In genomic region chr12:45977691-45978414, GRCm38 (mm10) we compare ENCODE assay signal across 18 mouse cellular contexts.
"Had no signal": no experiment of that assay in that cellular context is flagged by ENCODE, and none has a peak within 500 bp of the region (broad histone marks: within the 10 kb centered on the region; RNA-seq: fewer than 3 reads in every experiment).

No protein-coding gene starts in this region.

- H3K27me3 ChIP-seq: limb, embryonic 15.5 days; neural tube, embryonic 13.5 days; stomach, embryonic 15.5 days had no signal

- H3K9me3 ChIP-seq: limb, embryonic 15.5 days; neural tube, embryonic 13.5 days; stomach, embryonic 15.5 days had no signal

- H3K9ac ChIP-seq: limb, embryonic 15.5 days; liver, embryonic 14.5 days; liver, postnatal 0 days; lung, embryonic 14.5 days; neural tube, embryonic 13.5 days; stomach, embryonic 15.5 days had no signal

- H3K27ac ChIP-seq: kidney, postnatal 0 days; layer of hippocampus, adult 2 months; limb, embryonic 15.5 days; liver, embryonic 14.5 days; macrophage; neural tube, embryonic 13.5 days; stomach, embryonic 15.5 days had no signal

- DNase-seq: kidney, adult 18-20 months; kidney, postnatal 25 days; layer of hippocampus, adult 9-11 months; liver, postnatal 0 days; lung, embryonic 14.5 days; retina, postnatal 1 day; right cerebral cortex, postnatal 25 days; spleen, adult 18-20 months; thymus, postnatal 25 days had no signal

- H3K4me1 ChIP-seq: limb, embryonic 15.5 days; neural tube, embryonic 13.5 days; stomach, embryonic 15.5 days had no signal

- H3K36me3 ChIP-seq: limb, embryonic 15.5 days; neural tube, embryonic 13.5 days; stomach, embryonic 15.5 days had no signal

- H3K4me3 ChIP-seq: layer of hippocampus, adult 2 months; limb, embryonic 15.5 days; neural tube, embryonic 13.5 days; stomach, embryonic 15.5 days had no signal

- ATAC-seq: liver, postnatal 0 days; lung, postnatal 0 days had no signal

- H3K4me2 ChIP-seq: limb, embryonic 15.5 days; liver, embryonic 11.5 days; lung, embryonic 14.5 days; neural tube, embryonic 13.5 days; stomach, embryonic 15.5 days had no signal
